Mouse (Mus musculus): ENCODE data around the gene Leng9.

Leng9 gene

DNA sequence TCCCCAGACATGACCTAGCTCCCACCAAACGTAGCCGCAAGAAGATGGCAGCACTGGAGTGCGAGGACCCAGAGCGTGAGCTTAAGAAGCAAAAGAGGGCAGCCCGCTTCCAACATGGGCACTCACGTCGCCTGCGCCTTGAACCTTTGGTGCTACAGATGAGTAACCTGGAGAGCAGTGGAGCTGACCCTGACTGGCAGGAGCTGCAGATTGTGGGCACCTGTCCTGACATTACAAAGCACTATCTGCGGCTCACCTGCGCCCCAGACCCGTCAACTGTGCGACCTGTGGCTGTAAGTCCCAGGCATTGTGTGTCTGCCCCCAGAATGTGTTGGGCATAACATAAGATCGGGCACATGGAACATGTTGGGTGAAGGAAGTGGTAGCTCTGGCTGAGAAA lies 6.1 kb downstream of the Leng9 start:
- DNase-seq: no peak

DNA sequence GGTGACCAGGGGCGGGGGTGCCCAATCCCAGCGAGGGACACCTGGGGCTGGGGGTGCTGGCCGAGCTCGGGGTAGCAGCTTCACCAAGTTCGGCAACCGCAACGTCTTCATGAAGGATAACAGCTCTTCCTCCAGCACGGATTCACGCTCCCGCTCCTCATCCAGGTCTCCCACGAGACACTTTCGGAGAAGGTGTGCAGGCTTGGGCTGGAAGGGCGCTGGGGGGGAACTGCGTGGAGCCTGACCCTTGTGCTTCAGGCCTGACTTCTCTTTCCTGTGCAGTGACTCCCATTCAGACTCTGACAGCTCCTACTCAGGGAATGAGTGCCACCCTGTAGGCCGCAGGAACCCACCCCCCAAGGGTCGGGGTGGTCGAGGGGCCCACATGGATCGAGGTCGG lies 6.7 kb downstream of the Leng9 start:
- no peak for DNase-seq

DNA sequence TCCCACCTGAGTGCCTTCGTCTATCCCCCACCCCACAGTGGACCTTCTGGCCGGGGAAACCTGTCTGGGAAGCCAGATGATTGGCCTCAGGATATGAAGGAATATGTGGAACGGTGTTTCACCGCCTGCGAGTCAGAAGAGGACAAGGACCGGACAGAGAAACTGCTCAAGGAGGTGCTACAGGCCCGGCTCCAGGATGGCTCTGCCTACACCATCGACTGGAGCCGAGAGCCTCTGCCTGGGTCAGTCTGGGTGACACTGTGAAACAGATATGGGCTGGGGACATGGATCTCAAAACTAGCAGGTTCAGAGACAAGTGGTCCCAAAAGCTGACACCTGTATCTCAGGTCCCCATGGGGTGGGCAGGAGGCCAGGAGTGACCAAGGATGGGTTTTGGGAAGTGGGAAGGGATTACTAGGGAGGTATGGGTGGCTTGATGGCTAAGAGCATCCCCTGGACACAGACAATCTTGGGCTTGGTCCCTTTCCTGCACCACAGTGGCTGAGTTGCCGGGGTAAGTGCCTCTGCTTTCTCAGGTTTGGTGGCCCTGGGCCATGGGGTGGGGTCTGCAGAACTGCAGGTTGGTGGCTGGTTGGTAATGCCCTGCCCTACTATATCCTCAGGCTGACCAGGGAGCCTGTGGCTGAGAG lies 7.3 kb downstream of the Leng9 start:
- DNase-seq: no peak

DNA sequence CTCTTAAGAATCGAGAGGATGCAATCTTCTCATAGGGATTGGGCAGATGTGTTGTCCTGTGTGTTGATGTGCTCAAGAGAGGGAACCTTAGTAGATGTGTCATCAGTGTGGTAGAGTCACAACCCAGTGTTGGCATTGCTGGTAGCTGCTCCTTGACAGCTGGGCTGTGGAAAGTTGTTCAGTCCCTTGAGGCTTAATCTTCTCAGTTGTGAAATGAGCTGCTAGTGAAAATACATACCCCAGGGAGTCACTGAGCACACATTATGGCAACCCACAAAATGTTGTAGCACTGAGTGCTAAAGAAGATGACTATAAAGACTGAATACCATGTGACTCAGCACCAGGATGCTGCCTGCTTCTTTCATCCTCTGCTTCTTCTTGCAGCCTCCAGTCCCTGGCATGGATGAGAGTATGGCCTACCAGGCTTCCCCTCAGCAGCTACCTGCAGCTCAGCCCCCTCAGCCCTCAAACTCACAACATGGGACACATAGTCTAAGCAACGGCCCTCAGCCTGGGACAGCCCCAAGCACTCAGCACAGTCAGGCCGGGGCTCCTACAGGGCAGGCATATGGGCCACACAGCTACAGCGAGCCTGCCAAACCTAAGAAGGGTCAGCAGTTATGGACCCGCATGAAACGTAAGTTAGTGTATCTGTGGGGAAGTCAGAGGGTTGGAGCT lies 8.4 kb downstream of the Leng9 start:
- DNase-seq: no peak

DNA sequence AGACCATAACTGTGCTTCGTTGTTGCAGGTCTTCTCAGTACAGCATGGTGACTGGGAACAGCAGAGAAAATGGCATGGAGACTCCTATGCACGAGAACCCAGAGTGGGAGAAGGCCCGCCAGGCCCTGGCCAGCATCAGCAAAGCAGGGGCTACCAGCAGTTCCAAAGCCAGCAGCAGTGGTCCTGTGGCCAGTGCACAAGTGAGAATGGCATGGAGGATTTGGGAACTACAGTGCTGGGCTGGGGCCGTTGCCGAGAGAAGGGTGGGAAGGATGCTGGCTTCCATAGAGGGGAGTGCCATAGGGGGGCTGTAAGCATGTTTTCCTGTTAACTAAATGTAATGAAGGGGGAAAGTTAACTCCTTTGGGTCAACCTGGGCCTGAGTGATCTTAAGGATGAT lies 10.8 kb downstream of the Leng9 start:
- no peak for DNase-seq

DNA sequence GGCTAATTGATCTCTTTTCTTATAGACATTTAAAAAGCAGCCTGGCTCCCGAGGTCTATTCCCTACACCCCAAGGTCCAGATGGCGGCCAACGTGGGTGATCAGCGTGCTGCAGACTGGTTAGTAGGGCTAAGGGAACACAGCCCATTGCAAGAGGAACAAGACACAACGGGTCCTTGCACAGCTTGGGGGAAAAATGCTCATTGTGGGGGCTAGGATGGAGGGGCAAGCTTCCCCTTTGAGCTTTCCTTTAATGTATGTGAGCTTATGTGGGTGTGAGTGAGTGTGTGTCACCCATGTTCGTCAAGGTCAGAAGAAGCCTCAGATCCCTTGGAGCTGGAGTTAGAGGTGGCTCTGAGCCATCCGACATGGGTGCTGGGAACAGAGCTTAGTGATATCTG lies 11.5 kb downstream of the Leng9 start:
- DNase-seq: no peak

- DNase-seq: no peak
Observed at GRCm38 (mm10) chr7:4138181-4138580, 12.0 kb downstream of the Leng9 start.

DNA sequence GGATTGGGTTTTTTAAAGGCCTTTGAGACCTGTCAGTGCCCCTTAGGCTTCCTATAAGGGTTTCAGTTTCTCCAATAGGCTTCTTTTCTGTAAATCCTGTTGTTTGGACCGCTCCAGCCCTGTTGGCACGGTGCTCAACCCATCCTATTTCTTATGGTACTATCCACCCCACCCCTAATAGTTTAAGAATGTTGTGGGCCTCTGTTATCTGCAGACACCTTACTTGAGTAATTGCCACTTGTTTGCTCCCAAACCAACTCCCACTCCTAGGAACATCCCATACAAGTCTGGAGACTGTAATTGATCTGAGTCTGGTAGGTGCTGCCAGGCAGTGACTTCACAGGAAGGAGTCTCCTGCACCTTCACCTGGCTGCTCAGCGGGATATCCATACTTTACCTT lies 12.4 kb downstream of the Leng9 start:
- DNase-seq: no peak

DNA sequence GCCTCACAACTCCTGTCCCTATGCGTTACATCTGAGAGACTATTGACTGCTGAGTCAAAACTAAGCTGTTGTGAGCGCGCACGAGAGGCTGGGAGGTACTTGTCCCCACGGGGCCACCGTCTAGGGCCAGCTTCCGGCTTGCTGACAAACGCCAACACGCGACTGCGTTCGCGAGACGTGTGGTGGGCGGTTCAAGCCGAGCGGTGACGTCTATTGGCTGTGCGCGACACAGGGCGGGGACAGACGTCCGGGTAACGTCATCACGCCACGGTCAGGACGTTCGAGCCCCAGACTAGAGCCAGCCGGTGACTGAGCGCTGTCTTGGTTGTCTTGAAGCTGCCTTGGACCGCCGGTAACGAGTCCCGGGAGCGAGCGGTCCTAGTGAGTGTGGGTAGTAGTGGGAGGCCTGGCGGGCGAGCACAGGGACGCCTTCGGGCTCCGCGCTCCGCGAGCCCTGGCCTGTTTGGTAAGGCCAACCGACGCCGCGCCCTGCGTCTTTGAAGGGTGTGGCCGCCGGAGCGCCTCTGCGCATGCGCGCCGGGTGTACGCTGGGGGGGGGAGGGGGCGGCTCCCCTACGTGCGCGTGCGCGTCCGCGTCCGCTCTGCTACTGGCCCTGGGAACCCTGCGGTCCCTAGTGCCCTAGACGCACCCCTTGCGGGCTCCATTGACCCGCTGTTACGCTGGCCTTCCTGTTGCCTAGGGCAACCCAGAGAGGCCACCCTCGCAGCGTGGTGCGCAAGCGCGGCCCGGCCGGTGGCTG lies 13.2 kb downstream of the Leng9 start, which contains the start of gene Leng8:
Gene Leng8, plus strand, starts transcription at position 269 of the 761 bp plus-strand sequence.
- DNase-seq: peak; percentile 99

GRCm38 (mm10) chr7:4136404-4136770 lies 13.8 kb downstream of the Leng9 start:
- no peak for DNase-seq

- no peak for DNase-seq
Observed at GRCm38 (mm10) chr7:4134911-4135310, 15.3 kb downstream of the Leng9 start.

DNA sequence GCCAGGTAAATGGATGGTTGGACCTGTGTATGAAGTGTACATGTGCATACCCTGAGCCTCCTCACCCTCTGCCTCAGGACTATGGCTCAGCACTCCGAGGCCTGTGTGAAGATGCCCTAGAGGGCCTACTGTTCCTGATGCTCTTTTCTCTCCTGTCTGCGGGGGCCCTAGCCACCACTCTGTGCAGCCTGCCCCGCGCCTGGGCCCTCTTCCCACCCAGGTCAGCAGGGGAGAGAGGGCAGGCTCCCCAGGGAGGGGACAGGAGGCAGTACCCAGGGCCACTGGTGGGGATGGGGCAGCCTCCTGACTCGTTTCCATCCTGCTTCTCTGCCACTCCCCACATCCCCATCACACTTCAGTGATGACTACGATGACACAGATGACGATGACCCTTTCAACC lies 17.2 kb downstream of the Leng9 start:
- no peak for DNase-seq

- DNase-seq: no peak
Observed at GRCm38 (mm10) chr7:4132581-4132980, 17.6 kb downstream of the Leng9 start.

- no peak for DNase-seq
Observed at GRCm38 (mm10) chr7:4131964-4132363, 18.2 kb downstream of the Leng9 start.

GRCm38 (mm10) chr7:4130686-4131452 lies 19.3 kb downstream of the Leng9 start:
- DNase-seq: peak; percentile 85

DNA sequence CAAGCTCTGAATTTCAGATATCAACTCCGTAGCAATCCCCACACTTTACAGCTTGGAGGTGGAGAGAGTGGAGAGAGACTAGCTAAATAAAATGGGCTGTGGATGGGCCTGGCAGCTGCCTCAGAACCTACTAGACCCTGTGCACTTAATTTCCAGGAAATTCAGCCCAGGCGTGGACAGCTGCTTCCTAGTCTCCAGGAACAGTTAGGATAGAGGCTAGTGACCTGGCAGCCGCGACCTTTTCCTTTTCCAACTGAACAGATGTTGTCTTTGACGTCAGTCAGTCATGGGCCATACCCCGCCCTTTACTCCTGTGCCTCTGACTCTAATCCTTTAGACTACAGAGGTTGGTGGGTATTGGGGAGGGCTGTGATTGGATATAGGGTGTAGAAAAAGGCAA lies 21.3 kb downstream of the Leng9 start:
- no peak for DNase-seq

DNA sequence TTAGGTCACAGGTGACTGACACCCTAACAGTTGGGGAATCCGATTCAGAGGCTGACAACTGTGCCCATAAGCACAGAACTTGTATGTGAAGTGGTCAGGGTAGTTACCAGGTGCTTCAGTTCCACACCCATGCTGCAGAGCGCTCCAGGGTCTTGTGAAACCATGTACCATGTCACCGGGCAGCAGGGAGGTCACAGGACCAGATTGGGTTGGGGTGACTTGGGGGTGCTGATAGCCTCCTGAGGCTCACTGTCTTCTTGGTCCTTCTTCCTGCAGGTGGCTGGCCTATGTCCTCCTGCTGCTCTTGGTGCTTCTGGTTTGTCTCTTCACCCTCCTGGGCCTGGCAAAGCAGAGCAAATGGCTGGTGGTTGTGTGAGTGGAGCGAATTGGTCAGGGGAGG lies 22.3 kb downstream of the Leng9 start:
- no peak for DNase-seq

- DNase-seq: no peak
Observed at GRCm38 (mm10) chr7:4126992-4127785, 23.0 kb downstream of the Leng9 start.

DNA sequence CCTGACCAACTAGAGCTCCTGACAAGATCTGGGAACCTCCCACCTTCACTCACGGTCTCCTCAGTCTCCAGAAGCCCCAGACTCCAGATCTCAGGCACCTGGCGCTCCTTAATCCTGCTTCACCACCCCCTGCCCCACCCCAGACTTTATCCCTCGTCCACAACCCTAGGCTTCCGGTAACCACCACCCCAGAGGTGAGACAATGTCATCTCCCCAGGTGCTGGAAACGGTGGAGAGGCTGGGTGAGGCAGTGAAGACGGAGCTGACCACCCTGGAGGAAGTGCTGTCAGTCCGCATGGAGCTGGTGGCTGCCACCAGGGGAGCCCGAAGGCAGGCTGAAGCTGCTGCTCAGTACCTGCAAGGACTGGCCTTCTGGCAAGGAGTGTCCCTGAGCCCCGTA lies 24.9 kb downstream of the Leng9 start:
- no peak for DNase-seq

DNA sequence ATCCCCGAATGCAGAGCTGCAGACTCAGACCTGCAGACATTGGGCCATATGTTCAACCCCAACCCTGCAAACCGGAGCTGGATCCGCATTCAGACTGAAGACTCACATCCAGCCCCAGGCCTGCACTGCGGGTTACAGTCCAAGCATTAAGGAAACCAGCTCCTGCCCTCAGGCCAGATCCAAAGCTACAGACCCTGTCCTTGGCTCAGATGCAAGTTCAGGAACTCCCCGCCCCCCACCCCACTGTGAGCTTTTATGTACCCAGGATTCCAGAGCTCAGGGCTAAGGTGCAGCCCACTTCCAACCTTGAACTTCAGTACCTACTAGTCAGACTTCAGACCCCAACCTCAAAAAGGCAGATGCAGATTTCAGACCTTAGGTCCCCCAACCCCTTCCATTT lies 25.3 kb downstream of the Leng9 start:
- no peak for DNase-seq

- DNase-seq: peak; percentile 58
Observed at GRCm38 (mm10) chr7:4124315-4124759, 25.8 kb downstream of the Leng9 start.

- no peak for DNase-seq
Observed at GRCm38 (mm10) chr7:4123732-4124131, 26.4 kb downstream of the Leng9 start.
